ENCODE assay signal across 8 mouse cellular contexts in genomic region chr3:88296561-88297318, GRCm38 (mm10). TPM values are rescaled to one million over a fixed set of nuclear protein-coding genes. Genes with fewer than 3 reads are reported as not detected.
DNase-seq lines count a peak whose midpoint lies in the region; ATAC-seq and TF ChIP-seq lines count a peak whose summit lies in the region.

Tsacc (minus strand) TSS chr3:88296999.
Cct3 (plus strand) TSS chr3:88297116.

- no peaks in the 10 kb centered on the region for H3K27me3 ChIP-seq in forebrain, embryonic 15.5 days

- H3K4me3 ChIP-seq in ES-E14 (ENCODE audit: insufficient read depth in 1 of 2, low read depth in 1 of 2, low read length in 2 of 2, poor library complexity in 1 of 2, severe bottlenecking in 1 of 2): peak within 1 kb of the TSS; percentile 89 to 97
- peak within 1 kb of the TSS; percentile 89 for H3K4me3 ChIP-seq in forebrain, embryonic 15.5 days
- H3K4me3 ChIP-seq in lung, adult 2 months (replicated peaks; ENCODE audit: extremely low read depth, low read depth, low read length): peak within 1 kb of the TSS; percentile 96

- peak within 1 kb of the TSS; percentile 99 for H3K9ac ChIP-seq in ES-E14 (ENCODE audit: insufficient read depth, low read depth, low read length, poor library complexity, severe bottlenecking)
- peak within 1 kb of the TSS; percentile 91 for H3K9ac ChIP-seq in forebrain, embryonic 15.5 days (replicated peaks)

- WGBS in forebrain, embryonic 15.5 days: under 1% methylated on average over 44 of the region's 44 CpGs
- WGBS in lung, adult 2 months: under 1% methylated on average over 44 of the region's 44 CpGs

- peak; percentile 97 for DNase-seq in ES-E14 (ENCODE audit: low read depth, low spot score)
- DNase-seq in cerebellum, adult 11-12 months: peak; percentile 98
- peak; percentile 94 for DNase-seq in heart, postnatal 25 days (ENCODE audit: low spot score)
- DNase-seq in layer of hippocampus, adult 18-20 months (ENCODE audit: low spot score in 2 of 2): peak; percentile 96 to 99
- DNase-seq in lung, adult 2 months: peak; percentile 90
- peak; percentile 92 to 95 for DNase-seq in thymus, adult 18-20 months

- peaks cover 17% of the 10 kb centered on the region for H3K36me3 ChIP-seq in ES-E14 (ENCODE audit: control insufficient read depth, insufficient read depth, low read length, poor library complexity, severe bottlenecking)
- H3K36me3 ChIP-seq in forebrain, embryonic 15.5 days: peaks cover 26% of the 10 kb centered on the region

- H3K4me2 ChIP-seq in forebrain, embryonic 15.5 days (replicated peaks): peak within 1 kb of the TSS; percentile 64

- H3K27ac ChIP-seq in ES-E14 (ENCODE audit: insufficient read depth, low read depth, low read length, poor library complexity, severe bottlenecking): peak within 1 kb of the TSS; percentile 95
- H3K27ac ChIP-seq in forebrain, embryonic 15.5 days (replicated peaks): peak within 1 kb of the TSS; percentile 97

- in situ Hi-C loops in ES-E14 (cut with MboI; ENCODE audit: low sequenced_read_pairs in 2 of 2, unreplicated experiment in 2 of 2): loop anchor here in 1 of 2 experiments (5.0 kb wide), 1 partner anchor 41 kb away; the partner anchor contains the start of genes Smg5 and Tmem79

- ATAC-seq in forebrain, embryonic 15.5 days (replicated peaks): peak; percentile 99
- peak; percentile 94 for ATAC-seq in neutrophil, adult 5-6 weeks (ENCODE audit: extremely low read depth, insufficient number of reproducible peaks, low FRiP score, poor library complexity, severe bottlenecking)

- TF ChIP-seq POLR2A in lung, adult 2 months (IDR thresholded peaks at IDR 0.05; ENCODE audit: borderline replicate concordance, extremely low read depth, low read depth, low read length): peak; percentile 81

- H3K4me1 ChIP-seq in ES-E14 (ENCODE audit: control insufficient read depth in 2 of 2, insufficient read depth in 2 of 2, low read length in 2 of 2, poor library complexity in 1 of 2): peaks cover 3 to 5% of the 10 kb centered on the region in 2 experiments; a peak in 3 of 4 replicates
- peaks cover 27% of the 10 kb centered on the region for H3K4me1 ChIP-seq in forebrain, embryonic 15.5 days
- H3K4me1 ChIP-seq in lung, adult 2 months (ENCODE audit: control insufficient read depth, insufficient read depth, low read length): peaks cover 7% of the 10 kb centered on the region

- no peak for TF ChIP-seq CTCF in lung, adult 2 months (IDR thresholded peaks at IDR 0.05; ENCODE audit: insufficient read depth, low read length)

- intact Hi-C loops in heart, postnatal 25 days (cut with DNase I): no loop called here

- no peaks in the 10 kb centered on the region for H3K9me3 ChIP-seq in ES-E14 (ENCODE audit: control insufficient read depth, insufficient read depth, low read depth, low read length)
- no peaks in the 10 kb centered on the region for H3K9me3 ChIP-seq in forebrain, embryonic 15.5 days

TF ChIP-seq in ES-E14, 5 proteins besides CTCF, POLR2A, EP300 and RAD21:
- TF ChIP-seq MAFK (IDR thresholded peaks at IDR 0.05; ENCODE audit: insufficient read depth, low read depth, low read length) (0 out of 2 replicates have a peak, but pooled peaks have one; percentile 41), ZNF384 (IDR thresholded peaks at IDR 0.05; ENCODE audit: low read depth, low read length) (no peak), ZC3H11A (IDR thresholded peaks at IDR 0.05; ENCODE audit: borderline replicate concordance, low read depth, low read length) (no peak), CHD2 (IDR thresholded peaks at IDR 0.05; ENCODE audit: low read depth, low read length) (peak; percentile 94), HCFC1 (IDR thresholded peaks at IDR 0.05; ENCODE audit: borderline replicate concordance, insufficient read depth, low read length) (peak; percentile 88)

RNA-seq across cellular contexts. Expression of gene Tsacc, which starts in this region (rescaled TPM):
- 8.4 and 16.7 TPM in 2 replicates for total RNA-seq in ES-E14 (2012; rRNA removed)
- polyA plus RNA-seq in forebrain, embryonic 15.5 days (2015; fragmentation: Nextera tagmentation; extraction: Ambion mirVana): 9.2 and 9.6 TPM in 2 replicates
- 1 to 10 TPM; 4.8 to 5.4 TPM for total RNA-seq in heart, postnatal 25 days (2021)
- total RNA-seq in layer of hippocampus, adult 18-20 months (2021): 1 to 10 TPM; 2.7 to 3.9 TPM
- 2.1 and 3.3 TPM in 2 replicates for polyA plus RNA-seq in lung, adult 2 months (2012; rRNA removed)
- 1.6 and 2.2 TPM in 2 replicates for total RNA-seq in neutrophil, adult 5-6 weeks (2017)

RNA-seq across cellular contexts. Expression of gene Cct3, which starts in this region (rescaled TPM):
- 793 and 920 TPM in 2 replicates for total RNA-seq in ES-E14 (2012; rRNA removed)
- 523 and 531 TPM in 2 replicates for polyA plus RNA-seq in forebrain, embryonic 15.5 days (2015; fragmentation: Nextera tagmentation; extraction: Ambion mirVana)
- 100 to 1,000 TPM; 184 to 199 TPM for total RNA-seq in heart, postnatal 25 days (2021)
- total RNA-seq in layer of hippocampus, adult 18-20 months (2021): 100 to 1,000 TPM; 186 to 189 TPM
- polyA plus RNA-seq in lung, adult 2 months (2012; rRNA removed): 59.5 and 77.6 TPM in 2 replicates
- 73.6 and 102 TPM in 2 replicates for total RNA-seq in neutrophil, adult 5-6 weeks (2017)

Comparison
In these comparisons a context has a peak if more than half of its experiments do, and no peak if none do; other contexts are left out.
1. Peak in every context shown above with its lines: DNase-seq, ATAC-seq, H3K4me3 ChIP-seq and H3K27ac ChIP-seq.